Mouse (Mus musculus): ENCODE results near the gene Lrp5. TPM values are rescaled to one million over a fixed set of nuclear protein-coding genes. Genes with fewer than 3 reads are reported as not detected.
A peak's percentile ranks its signal among the peaks of the same experiment; 100 is the strongest.

Gene Lrp5
- polyA plus RNA-seq, 1 experiment, result 40.2 TPM

DNA sequence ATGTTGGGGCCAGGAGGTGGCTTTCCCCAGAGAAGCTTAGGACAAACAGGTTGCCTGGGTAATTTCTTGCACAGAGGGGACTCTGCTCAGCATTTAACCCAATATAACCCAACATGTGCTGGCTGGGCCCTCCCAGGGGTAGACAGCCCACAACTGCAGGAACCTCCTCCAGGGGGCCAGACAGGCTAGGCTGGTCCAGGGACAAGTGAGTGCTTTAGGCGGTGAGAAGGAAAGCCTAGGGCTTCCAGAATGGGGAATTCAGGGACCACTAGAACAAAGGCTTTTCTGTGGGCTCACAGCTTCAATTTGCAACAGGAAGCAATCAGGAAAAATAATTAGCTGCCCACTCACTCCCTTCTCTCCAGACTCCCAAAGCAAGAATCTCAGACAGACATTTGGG, 1.9 kb downstream of the Lrp5 start:
- H3K27ac ChIP-seq (ENCODE audit: insufficient read depth, low read length), result no peak overlapping the region
- no peak overlapping the region for H3K4me3 ChIP-seq (ENCODE audit: low read depth, low read length)
- H3K4me1 ChIP-seq (ENCODE audit: control insufficient read depth, insufficient read depth, low read length), result peaks cover 6% of the 10 kb centered on the region
- no peak overlapping the region for H3K9ac ChIP-seq (ENCODE audit: low read depth, poor library complexity, severe bottlenecking)
- H3K27me3 ChIP-seq (ENCODE audit: control insufficient read depth, insufficient read depth, low read length, poor library complexity, severe bottlenecking), result no peaks in the 10 kb centered on the region; the same call in 1 of the 2 replicates
- TF ChIP-seq CTCF (IDR thresholded peaks at IDR 0.05; ENCODE audit: low read depth, low read length) (no peak), POLR2A (IDR thresholded peaks at IDR 0.05; ENCODE audit: insufficient read depth, low read length) (no peak), EP300 (IDR thresholded peaks at IDR 0.05; ENCODE audit: insufficient read depth, low read depth, low read length) (no peak)
- H3K9me3 ChIP-seq (replicated peaks; ENCODE audit: control insufficient read depth, insufficient read depth, low read length, poor library complexity, severe bottlenecking), result no peaks in the 10 kb centered on the region
- H3K36me3 ChIP-seq (ENCODE audit: control insufficient read depth, insufficient read depth, low read length, poor library complexity, severe bottlenecking), result no peaks in the 10 kb centered on the region

DNA sequence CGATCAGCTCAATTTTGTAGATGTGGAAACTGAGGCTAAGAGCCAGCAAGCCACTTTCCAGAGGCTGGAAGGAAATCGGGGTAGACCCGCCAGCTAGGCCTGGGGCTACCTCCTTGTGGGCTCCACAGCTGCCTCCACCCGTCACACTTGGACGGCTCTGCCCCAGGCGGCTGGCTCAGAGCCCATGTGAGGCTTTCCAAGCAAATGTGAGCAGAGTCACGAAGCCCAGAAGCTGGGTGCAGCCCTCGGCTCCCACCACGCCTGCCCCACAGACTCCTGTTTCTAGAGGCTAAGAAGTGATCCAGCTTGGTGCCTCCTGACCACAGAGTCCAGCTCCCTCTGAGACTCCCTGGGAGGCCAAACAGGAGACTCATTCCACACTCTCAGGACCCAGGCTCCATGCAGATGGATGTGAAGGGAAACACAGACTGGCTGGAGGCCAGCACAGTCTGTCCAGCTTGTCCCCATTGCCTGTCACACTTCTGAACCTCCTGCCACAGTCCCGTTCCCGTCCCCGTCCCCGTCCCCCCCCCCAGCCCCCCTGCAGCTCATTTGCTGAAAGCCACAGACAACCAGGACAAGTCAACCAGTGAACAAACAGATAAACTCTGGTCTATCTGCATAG, 4.9 kb downstream of the Lrp5 start:
- TF ChIP-seq POLR2A (IDR thresholded peaks at IDR 0.05; ENCODE audit: insufficient read depth, low read length), result no peak
- TF ChIP-seq EP300 (IDR thresholded peaks at IDR 0.05; ENCODE audit: insufficient read depth, low read depth, low read length), result no peak
- Histone ChIP-seq H3K9ac (ENCODE audit: low read depth, poor library complexity, severe bottlenecking) (no peak overlapping the region), H3K4me1 (ENCODE audit: control insufficient read depth, insufficient read depth, low read length) (peaks cover 2% of the 10 kb centered on the region)

DNA sequence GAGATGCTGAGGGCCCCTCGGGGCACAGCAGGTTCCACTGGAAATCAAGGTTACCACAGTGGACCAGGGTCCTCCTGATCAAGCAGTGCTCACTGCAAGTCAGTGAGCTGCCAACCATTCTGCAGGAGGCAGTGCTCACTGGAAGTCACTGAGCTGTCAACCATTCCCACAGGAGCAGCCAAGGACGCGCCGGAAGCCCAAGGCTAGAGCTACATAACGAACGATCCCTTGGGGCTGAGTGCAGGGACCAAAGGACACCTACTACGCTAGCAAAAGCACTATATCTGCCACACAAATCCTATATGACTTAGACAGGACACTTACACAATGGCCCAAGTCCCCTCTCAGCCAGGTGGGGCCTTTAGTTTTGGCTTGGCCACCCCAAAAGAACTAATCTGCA, 5.6 kb downstream of the Lrp5 start:
- H3K27me3 ChIP-seq (ENCODE audit: control insufficient read depth, insufficient read depth, low read length, poor library complexity, severe bottlenecking), result no peaks in the 10 kb centered on the region
- no peaks in the 10 kb centered on the region for H3K36me3 ChIP-seq (ENCODE audit: control insufficient read depth, insufficient read depth, low read length, poor library complexity, severe bottlenecking)
- no peak overlapping the region for H3K9ac ChIP-seq (ENCODE audit: low read depth, poor library complexity, severe bottlenecking)
- no peak overlapping the region for H3K27ac ChIP-seq (ENCODE audit: insufficient read depth, low read length)
- H3K9me3 ChIP-seq (replicated peaks; ENCODE audit: control insufficient read depth, insufficient read depth, low read length, poor library complexity, severe bottlenecking), result no peaks in the 10 kb centered on the region
- no peak overlapping the region for H3K4me3 ChIP-seq (ENCODE audit: low read depth, low read length)
- H3K4me1 ChIP-seq (ENCODE audit: control insufficient read depth, insufficient read depth, low read length), result peaks cover 2% of the 10 kb centered on the region
- no peak for TF ChIP-seq EP300 (IDR thresholded peaks at IDR 0.05; ENCODE audit: insufficient read depth, low read depth, low read length)
- TF ChIP-seq CTCF (IDR thresholded peaks at IDR 0.05; ENCODE audit: low read depth, low read length), result no peak
- TF ChIP-seq POLR2A (IDR thresholded peaks at IDR 0.05; ENCODE audit: insufficient read depth, low read length), result no peak

More for the DNA sequence above, 4.9 kb downstream of the Lrp5 start:
- no peak overlapping the region for H3K27ac ChIP-seq (ENCODE audit: insufficient read depth, low read length)
- no peaks in the 10 kb centered on the region; the same call in 1 of the 2 replicates for H3K27me3 ChIP-seq (ENCODE audit: control insufficient read depth, insufficient read depth, low read length, poor library complexity, severe bottlenecking)
- H3K4me3 ChIP-seq (ENCODE audit: low read depth, low read length), result no peak overlapping the region
- H3K9me3 ChIP-seq (replicated peaks; ENCODE audit: control insufficient read depth, insufficient read depth, low read length, poor library complexity, severe bottlenecking), result no peaks in the 10 kb centered on the region
- H3K36me3 ChIP-seq (ENCODE audit: control insufficient read depth, insufficient read depth, low read length, poor library complexity, severe bottlenecking), result no peaks in the 10 kb centered on the region

DNA sequence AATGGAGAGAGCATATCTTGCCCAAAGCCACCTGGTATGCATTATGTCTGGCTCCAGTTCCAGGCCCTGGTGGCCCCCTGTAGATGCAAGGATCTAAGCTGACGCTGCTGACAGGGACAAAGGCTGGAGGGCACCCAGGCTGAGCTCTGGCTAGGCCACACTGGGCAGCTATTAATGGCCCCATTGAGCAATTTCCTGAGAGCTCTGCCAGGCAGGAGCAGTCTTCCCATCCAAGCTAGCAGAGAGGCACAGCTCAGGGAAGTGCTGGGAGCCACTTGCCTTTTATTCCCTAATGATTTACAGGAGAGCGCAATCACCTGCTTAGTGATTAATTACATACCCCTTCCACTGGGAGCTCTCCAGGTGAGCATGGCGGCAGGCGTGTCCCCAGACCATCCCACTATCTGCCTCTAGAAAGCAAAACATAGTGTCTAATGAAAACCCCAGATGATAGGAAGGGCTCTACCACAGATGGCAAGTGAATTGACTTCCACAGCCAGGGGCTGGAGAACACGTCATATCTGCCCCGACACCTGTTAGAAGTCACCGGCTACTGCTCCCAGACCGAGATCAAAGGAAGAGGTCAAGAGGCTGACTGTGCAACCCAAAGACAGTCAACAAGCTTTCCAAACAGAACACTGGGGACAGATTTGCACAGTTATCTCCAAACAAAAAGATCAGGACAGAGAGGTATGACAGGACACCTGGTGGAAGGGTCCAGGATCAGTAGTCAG, 12.1 kb downstream of the Lrp5 start:
- Histone ChIP-seq H3K27ac (ENCODE audit: insufficient read depth, low read length) (no peak overlapping the region), H3K27me3 (ENCODE audit: control insufficient read depth, insufficient read depth, low read length, poor library complexity, severe bottlenecking) (no peaks in the 10 kb centered on the region), H3K36me3 (ENCODE audit: control insufficient read depth, insufficient read depth, low read length, poor library complexity, severe bottlenecking) (no peaks in the 10 kb centered on the region)

DNA sequence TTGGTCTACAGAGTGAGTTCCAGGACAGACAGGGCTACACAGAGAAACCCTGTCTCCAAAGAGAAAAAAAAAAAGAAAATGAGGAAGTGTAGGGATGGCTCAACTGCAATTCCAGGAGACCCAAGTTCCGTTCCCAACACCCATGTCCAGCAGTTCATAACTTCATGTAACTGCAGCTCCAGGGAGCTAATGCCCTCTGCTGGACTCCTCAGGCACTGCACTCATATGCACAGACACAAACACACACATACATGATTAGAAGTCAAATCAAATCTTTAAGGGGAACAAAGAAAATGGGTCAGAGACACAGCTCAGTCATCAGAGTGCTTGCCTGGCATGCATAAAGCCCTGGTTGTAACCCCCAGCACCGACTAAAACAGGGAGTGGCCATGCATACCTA, 13.2 kb downstream of the Lrp5 start:
- no peaks in the 10 kb centered on the region for H3K27me3 ChIP-seq (ENCODE audit: control insufficient read depth, insufficient read depth, low read length, poor library complexity, severe bottlenecking)
- H3K9me3 ChIP-seq (replicated peaks; ENCODE audit: control insufficient read depth, insufficient read depth, low read length, poor library complexity, severe bottlenecking), result no peaks in the 10 kb centered on the region
- no peak overlapping the region for H3K9ac ChIP-seq (ENCODE audit: low read depth, poor library complexity, severe bottlenecking)
- H3K4me1 ChIP-seq (ENCODE audit: control insufficient read depth, insufficient read depth, low read length), result peaks cover 4% of the 10 kb centered on the region
- peak; percentile 49 for TF ChIP-seq CTCF (IDR thresholded peaks at IDR 0.05; ENCODE audit: low read depth, low read length)
- no peak for TF ChIP-seq EP300 (IDR thresholded peaks at IDR 0.05; ENCODE audit: insufficient read depth, low read depth, low read length)
- no peak for TF ChIP-seq POLR2A (IDR thresholded peaks at IDR 0.05; ENCODE audit: insufficient read depth, low read length)
- H3K27ac ChIP-seq (ENCODE audit: insufficient read depth, low read length), result no peak overlapping the region
- no peak overlapping the region for H3K4me3 ChIP-seq (ENCODE audit: low read depth, low read length)
- H3K36me3 ChIP-seq (ENCODE audit: control insufficient read depth, insufficient read depth, low read length, poor library complexity, severe bottlenecking), result no peaks in the 10 kb centered on the region

More for the DNA sequence above, 12.1 kb downstream of the Lrp5 start:
- H3K9ac ChIP-seq (ENCODE audit: low read depth, poor library complexity, severe bottlenecking), result no peak overlapping the region
- no peaks in the 10 kb centered on the region for H3K9me3 ChIP-seq (replicated peaks; ENCODE audit: control insufficient read depth, insufficient read depth, low read length, poor library complexity, severe bottlenecking)
- no peak for TF ChIP-seq CTCF (IDR thresholded peaks at IDR 0.05; ENCODE audit: low read depth, low read length)
- H3K4me3 ChIP-seq (ENCODE audit: low read depth, low read length), result no peak overlapping the region
- H3K4me1 ChIP-seq (ENCODE audit: control insufficient read depth, insufficient read depth, low read length), result peaks cover 2% of the 10 kb centered on the region

- Histone ChIP-seq H3K9me3 (replicated peaks; ENCODE audit: control insufficient read depth, insufficient read depth, low read length, poor library complexity, severe bottlenecking) (no peaks in the 10 kb centered on the region), H3K4me3 (ENCODE audit: low read depth, low read length) (no peak overlapping the region), H3K36me3 (ENCODE audit: control insufficient read depth, insufficient read depth, low read length, poor library complexity, severe bottlenecking) (no peaks in the 10 kb centered on the region), H3K9ac (ENCODE audit: low read depth, poor library complexity, severe bottlenecking) (no peak overlapping the region), H3K27me3 (ENCODE audit: control insufficient read depth, insufficient read depth, low read length, poor library complexity, severe bottlenecking) (no peaks in the 10 kb centered on the region), H3K27ac (ENCODE audit: insufficient read depth, low read length) (no peak overlapping the region), H3K4me1 (ENCODE audit: control insufficient read depth, insufficient read depth, low read length) (peaks cover 4% of the 10 kb centered on the region)
- TF ChIP-seq CTCF (IDR thresholded peaks at IDR 0.05; ENCODE audit: low read depth, low read length), result no peak
- no peak for TF ChIP-seq EP300 (IDR thresholded peaks at IDR 0.05; ENCODE audit: insufficient read depth, low read depth, low read length)
- TF ChIP-seq POLR2A (IDR thresholded peaks at IDR 0.05; ENCODE audit: insufficient read depth, low read length), result no peak
These were observed 17.3 kb downstream of the Lrp5 start for GRCm38 (mm10) chr19:3669100-3669499.

Measured in ES-Bruce4 (cell line).